Mouse (Mus musculus): ENCODE data around the gene Dync2h1.
"Not testable (repeated sequence)": the region's sequence is repeated elsewhere in the genome, so short reads cannot be mapped to it uniquely, and the experiment has no call there.

Gene Dync2h1

GRCm38 (mm10) chr9:7184172-7184896, at the start of gene Dync2h1, which contains the start of gene Dcun1d5:
Gene Dync2h1, minus strand, starts transcription at chr9:7184446.
Gene Dcun1d5, plus strand, starts transcription at chr9:7184520.
- DNase-seq (ENCODE audit: low read depth, low spot score) = peak; percentile 94

- DNase-seq (ENCODE audit: low read depth, low spot score) = peak; percentile 3
Observed at GRCm38 (mm10) chr9:7221460-7221859, 37.2 kb upstream of the Dync2h1 start.

- DNase-seq (ENCODE audit: low read depth, low spot score) = no peak
Observed at GRCm38 (mm10) chr9:7221024-7221423, 36.8 kb upstream of the Dync2h1 start.

GRCm38 (mm10) chr9:7216240-7216639, 32.0 kb upstream of the Dync2h1 start:
- no peak for DNase-seq (ENCODE audit: low read depth, low spot score)

- DNase-seq (ENCODE audit: low read depth, low spot score) = not testable (repeated sequence)
Observed at GRCm38 (mm10) chr9:7190694-7191093, 6.4 kb upstream of the Dync2h1 start.

- peak; percentile 3 for DNase-seq (ENCODE audit: low read depth, low spot score)
Observed at GRCm38 (mm10) chr9:7184897-7185291, 648 bp upstream of the Dync2h1 start.

- peak; percentile 77 for DNase-seq (ENCODE audit: low read depth, low spot score)
Observed at GRCm38 (mm10) chr9:7176618-7177610, 7.3 kb downstream of the Dync2h1 start.

GRCm38 (mm10) chr9:7173756-7174155, 10.5 kb downstream of the Dync2h1 start:
- DNase-seq (ENCODE audit: low read depth, low spot score) = no peak

GRCm38 (mm10) chr9:7167339-7167998, 16.8 kb downstream of the Dync2h1 start:
- no peak for DNase-seq (ENCODE audit: low read depth, low spot score)

GRCm38 (mm10) chr9:7160688-7161087, 23.6 kb downstream of the Dync2h1 start:
- no peak for DNase-seq (ENCODE audit: low read depth, low spot score)

- DNase-seq (ENCODE audit: low read depth, low spot score) = no peak
Observed at GRCm38 (mm10) chr9:7159718-7160117, 24.5 kb downstream of the Dync2h1 start.

GRCm38 (mm10) chr9:7158605-7159004, 25.6 kb downstream of the Dync2h1 start:
- no peak for DNase-seq (ENCODE audit: low read depth, low spot score)

- DNase-seq (ENCODE audit: low read depth, low spot score) = no peak
Observed at GRCm38 (mm10) chr9:7154391-7154790, 29.9 kb downstream of the Dync2h1 start.

- DNase-seq (ENCODE audit: low read depth, low spot score) = no peak
Observed at GRCm38 (mm10) chr9:7122863-7123262, 61.4 kb downstream of the Dync2h1 start.

GRCm38 (mm10) chr9:7110166-7110565, 74.1 kb downstream of the Dync2h1 start:
- no peak for DNase-seq (ENCODE audit: low read depth, low spot score)

- DNase-seq (ENCODE audit: low read depth, low spot score) = no peak
Observed at GRCm38 (mm10) chr9:7101361-7101760, 82.9 kb downstream of the Dync2h1 start.

- DNase-seq (ENCODE audit: low read depth, low spot score) = no peak
Observed at GRCm38 (mm10) chr9:7074625-7075024, 109.6 kb downstream of the Dync2h1 start.

- no peak for DNase-seq (ENCODE audit: low read depth, low spot score)
Observed at GRCm38 (mm10) chr9:7070846-7071245, 113.4 kb downstream of the Dync2h1 start.

GRCm38 (mm10) chr9:7050588-7050987, 133.7 kb downstream of the Dync2h1 start:
- DNase-seq (ENCODE audit: low read depth, low spot score) = no peak

- no peak for DNase-seq (ENCODE audit: low read depth, low spot score)
Observed at GRCm38 (mm10) chr9:7042635-7043273, 141.5 kb downstream of the Dync2h1 start.

- no peak for DNase-seq (ENCODE audit: low read depth, low spot score)
Observed at GRCm38 (mm10) chr9:7041231-7041630, 143.0 kb downstream of the Dync2h1 start.
